Mouse (Mus musculus): ENCODE data around the gene Gm15294. TPM values are rescaled to one million over a fixed set of nuclear protein-coding genes. Genes with fewer than 3 reads are reported as not detected.

The Gm15294 gene
- not detected in 2 replicates for polyA plus RNA-seq (2012; rRNA removed; ENCODE audit: low replicate concordance)

DNA sequence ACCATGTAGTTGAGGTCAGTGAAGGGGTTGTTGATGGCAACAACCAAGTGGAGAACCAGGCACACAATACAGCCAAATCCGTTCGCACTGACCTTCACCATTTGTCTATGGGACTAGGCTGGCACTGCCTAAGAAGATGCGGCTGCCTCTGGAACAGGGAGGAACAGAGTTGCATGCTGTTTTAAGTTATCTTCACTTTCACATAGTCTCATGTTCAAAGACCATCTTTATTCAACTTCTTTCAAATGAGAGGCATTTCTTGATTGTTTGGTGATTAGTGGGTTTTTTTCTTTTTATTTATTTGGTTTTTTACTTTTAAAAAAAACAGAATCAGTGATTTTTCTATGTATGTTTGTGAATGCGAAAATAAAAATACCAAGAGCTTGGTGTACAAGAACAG lies at the start of gene Gm15294:
Gene Gm15294 (minus strand): TSS at position 101 of the 400 bp plus-strand sequence.

Other genes starting within 250 kb of the Gm15294 start
- gene Irs4, start 150.0 kb downstream of the Gm15294 start, polyA plus RNA-seq (2012; rRNA removed; ENCODE audit: low replicate concordance): not detected in 2 replicates

Data from duodenum, adult 2 months (tissue).